Mouse (Mus musculus) E14TG2a.4 (cell line): ENCODE measurements at regions not wholly inside any gene's neighbourhood (a gene's known extent, or its start where the extent isn't known, plus 50 kb on each side); places are given as distances from the start of the nearest gene placed in this dataset.

Experiments used
- H3K27me3 ChIP-seq: 2 replicates; pipeline ENCODE4 v1.6.1; 2014; ENCODE audit warnings: low read length, control low read depth; ENCODE audit not compliant: insufficient read depth
- H3K36me3 ChIP-seq: 2 replicates; pipeline ENCODE4 v1.6.1; 2014; ENCODE audit warnings: low read length, control low read depth; ENCODE audit not compliant: insufficient read depth
- H3K4me1 ChIP-seq: replicated peaks from 2 replicates; pipeline ENCODE4 v1.6.1; 2014; ENCODE audit warnings: low read depth, low read length, control low read depth
- H3K4me3 ChIP-seq: replicated peaks from 2 replicates; pipeline ENCODE4 v1.5.1; 2014; ENCODE audit warnings: mild to moderate bottlenecking, low read length
- H3K9me3 ChIP-seq: 2 replicates; pipeline ENCODE4 v1.6.1; 2014; ENCODE audit warnings: low read length, control low read depth
- CTCF ChIP-seq: conservative IDR thresholded peaks from 2 replicates; pipeline ENCODE4 v1.5.1; 2014; ENCODE audit warnings: low read length
- NANOG ChIP-seq: IDR thresholded peaks from 2 replicates; pipeline ENCODE4 v1.6.1; 2014; ENCODE audit warnings: borderline replicate concordance, low read length, mixed read lengths
- POU5F1 ChIP-seq: IDR thresholded peaks from 2 replicates; pipeline ENCODE4 v1.6.1; 2014; ENCODE audit warnings: low read length, borderline replicate concordance

DNA sequence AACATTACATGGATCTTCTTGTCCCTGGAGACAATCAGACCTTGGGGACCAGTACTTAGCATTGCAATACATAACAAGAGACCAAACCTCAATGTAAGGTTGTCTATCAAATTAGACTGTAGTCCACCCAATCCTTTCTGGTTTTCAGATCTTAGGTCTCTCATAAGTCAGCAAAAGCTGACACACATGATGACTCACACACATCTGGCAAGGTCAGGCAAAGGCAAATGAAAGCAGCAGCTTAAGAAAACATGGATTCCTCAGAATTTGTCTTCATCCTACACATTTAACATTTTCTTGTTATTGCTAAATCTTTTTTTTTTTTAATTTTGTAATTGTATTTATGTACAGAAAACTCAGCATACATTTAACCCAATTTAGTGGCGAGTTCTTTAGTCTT is 52.0 kb downstream of the Gm11983 start:
- TF ChIP-seq POU5F1 (no peak), NANOG (no peak), CTCF (no peak)
- H3K9me3 ChIP-seq, result peaks cover 94% of the 10 kb centered on the region
- peaks cover 24% of the 10 kb centered on the region for H3K36me3 ChIP-seq
- no peaks in the 10 kb centered on the region for H3K27me3 ChIP-seq
- H3K4me1 ChIP-seq, result peaks cover 2% of the 10 kb centered on the region; the same call in 1 of the 2 replicates
- no peak overlapping the region for H3K4me3 ChIP-seq

DNA sequence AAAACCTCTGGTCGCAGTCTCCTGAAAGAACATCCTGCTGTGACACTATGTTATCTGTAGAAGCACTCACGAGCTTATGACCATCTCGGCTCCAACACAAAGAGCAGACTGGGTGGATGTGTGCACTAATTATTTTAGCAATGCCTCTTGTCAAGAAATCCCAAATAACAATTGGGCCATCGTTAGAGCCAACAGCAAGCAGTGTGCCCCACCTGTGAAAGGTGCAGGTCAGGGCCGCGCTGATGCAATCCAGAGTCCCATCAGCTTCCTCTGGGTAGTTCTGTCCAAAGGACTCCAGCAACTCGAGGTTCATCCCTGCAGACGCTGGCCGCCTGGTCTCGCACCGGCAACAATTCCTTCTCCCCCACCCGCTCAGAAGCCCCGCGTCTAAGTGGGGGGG is 54.6 kb downstream of the Gm11983 start:
- H3K4me1 ChIP-seq, result peaks cover 25% of the 10 kb centered on the region
- TF ChIP-seq NANOG, result no peak
- TF ChIP-seq POU5F1, result no peak
- TF ChIP-seq CTCF, result no peak
- peaks cover 15% of the 10 kb centered on the region for H3K36me3 ChIP-seq
- H3K9me3 ChIP-seq, result peaks cover 75% of the 10 kb centered on the region
- H3K4me3 ChIP-seq, result no peak overlapping the region
- no peaks in the 10 kb centered on the region for H3K27me3 ChIP-seq

DNA sequence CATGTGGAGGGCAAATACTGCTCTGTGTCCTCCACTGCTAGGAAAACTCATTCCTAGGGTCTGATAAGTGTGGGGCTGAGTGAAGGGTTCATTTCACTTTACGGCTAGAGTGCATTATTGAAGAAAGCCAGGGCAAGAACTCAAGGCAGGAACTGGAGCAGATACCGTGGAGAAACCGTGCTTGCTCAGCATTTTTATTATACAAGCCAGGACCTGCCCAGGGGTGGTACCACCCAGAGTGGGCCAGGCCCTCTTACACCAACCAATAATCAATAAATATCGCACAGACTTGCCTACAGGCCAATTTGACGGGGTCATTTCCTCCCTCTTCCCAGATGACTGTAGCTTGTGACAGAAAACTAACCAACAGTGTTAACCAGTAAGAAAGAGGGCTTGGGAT is 57.7 kb downstream of the Gm11983 start:
- TF ChIP-seq NANOG (no peak), CTCF (no peak), POU5F1 (no peak)
- Histone ChIP-seq H3K4me1 (peaks cover 35% of the 10 kb centered on the region), H3K27me3 (no peaks in the 10 kb centered on the region), H3K4me3 (peak overlapping the region; percentile 29; the same call in 1 of the 2 replicates), H3K9me3 (peaks cover 68% of the 10 kb centered on the region), H3K36me3 (peaks cover 20% of the 10 kb centered on the region)

DNA sequence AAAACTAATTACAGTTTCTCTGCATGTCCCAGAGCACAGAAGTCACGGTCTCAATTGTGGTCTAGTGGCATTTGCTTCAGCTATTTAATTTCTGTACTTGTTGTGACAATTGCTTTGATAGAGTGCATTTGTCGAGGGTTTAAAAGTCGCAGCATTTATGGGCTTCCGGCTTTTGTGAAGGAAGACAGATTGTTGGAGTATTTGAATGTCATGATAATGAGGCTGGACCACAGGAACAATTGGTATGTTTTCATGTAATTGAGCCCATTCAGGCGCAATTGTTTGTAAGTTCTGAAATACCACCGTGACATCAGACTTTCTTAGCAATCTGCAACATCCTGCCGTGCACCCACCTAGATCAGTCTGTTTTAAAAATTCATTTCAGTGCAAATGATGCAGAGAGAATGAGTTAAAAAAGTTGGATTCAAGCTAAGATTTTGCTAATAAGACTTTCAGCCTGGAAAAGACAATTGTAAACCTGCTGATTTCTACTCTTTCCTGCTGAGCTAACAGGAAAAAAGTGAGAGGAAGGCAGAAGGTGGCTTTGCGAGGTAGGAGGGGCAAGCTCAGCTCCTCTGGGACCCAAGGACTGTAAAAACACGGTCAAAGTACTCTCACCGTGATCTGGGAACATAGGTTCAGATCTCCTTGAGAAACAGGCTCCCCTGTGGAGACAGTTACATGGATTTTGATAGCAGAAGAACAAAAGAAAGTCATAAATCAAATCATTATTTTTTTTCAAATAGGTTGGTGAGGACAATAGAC is 58.7 kb downstream of the Gm11983 start:
- H3K4me1 ChIP-seq, result peaks cover 44% of the 10 kb centered on the region
- H3K9me3 ChIP-seq, result peaks cover 68% of the 10 kb centered on the region
- H3K4me3 ChIP-seq, result peak overlapping the region; percentile 29
- TF ChIP-seq POU5F1, result no peak
- peak; percentile 97 for TF ChIP-seq NANOG
- no peak for TF ChIP-seq CTCF
- peaks cover 20% of the 10 kb centered on the region for H3K36me3 ChIP-seq
- H3K27me3 ChIP-seq, result no peaks in the 10 kb centered on the region

DNA sequence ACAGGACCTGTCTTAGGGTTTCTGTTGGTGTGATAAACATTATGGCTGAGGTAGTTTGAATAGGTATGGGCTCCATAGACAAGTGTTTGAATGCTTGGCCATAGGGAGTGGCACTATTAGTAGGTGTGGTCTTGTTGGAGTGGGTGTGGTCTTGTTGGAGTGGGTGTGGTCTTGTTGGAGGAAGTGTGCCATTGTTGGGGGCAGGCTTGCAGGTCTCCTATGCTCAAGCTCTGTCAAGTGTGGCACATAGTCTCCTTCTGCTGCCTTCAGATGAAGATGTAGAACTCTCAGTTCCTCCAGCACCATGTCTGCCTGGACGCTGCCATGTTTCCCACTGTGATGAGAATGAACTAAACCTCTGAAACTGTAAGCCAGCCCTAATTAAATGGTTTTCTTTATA is 59.9 kb downstream of the Gm11983 start:
- peaks cover 70% of the 10 kb centered on the region for H3K9me3 ChIP-seq
- peaks cover 20% of the 10 kb centered on the region for H3K36me3 ChIP-seq
- no peaks in the 10 kb centered on the region for H3K27me3 ChIP-seq
- TF ChIP-seq CTCF (no peak), NANOG (no peak), POU5F1 (no peak)
- peaks cover 52% of the 10 kb centered on the region for H3K4me1 ChIP-seq
- H3K4me3 ChIP-seq, result peak overlapping the region; percentile 20; the same call in 1 of the 2 replicates

DNA sequence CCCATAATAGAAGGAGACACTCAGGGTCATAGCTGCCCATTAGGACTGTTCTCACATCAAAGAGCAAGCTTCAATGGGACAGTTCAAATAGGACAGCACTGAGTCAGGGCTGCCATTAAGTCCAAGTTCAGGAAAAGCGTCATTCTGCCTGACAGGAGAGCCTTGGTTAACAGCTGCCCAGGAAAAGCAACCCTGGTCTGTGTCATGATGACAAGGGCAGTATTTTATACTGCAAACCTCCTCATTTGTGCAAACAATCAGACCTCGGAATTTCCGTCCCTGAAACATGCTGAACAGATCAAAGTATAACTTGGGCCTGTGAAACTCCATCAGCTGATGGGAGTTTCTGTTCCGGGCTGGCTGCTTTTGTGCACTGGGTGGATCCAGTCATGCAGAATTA is 62.8 kb downstream of the Gm11983 start:
- Histone ChIP-seq H3K9me3 (peaks cover 53% of the 10 kb centered on the region), H3K4me3 (no peak overlapping the region), H3K4me1 (peaks cover 55% of the 10 kb centered on the region), H3K27me3 (no peaks in the 10 kb centered on the region), H3K36me3 (0 out of 2 replicates have a peak, but pooled peaks cover 5% of the 10 kb centered on the region)
- no peak for TF ChIP-seq CTCF
- TF ChIP-seq NANOG, result no peak
- TF ChIP-seq POU5F1, result no peak

DNA sequence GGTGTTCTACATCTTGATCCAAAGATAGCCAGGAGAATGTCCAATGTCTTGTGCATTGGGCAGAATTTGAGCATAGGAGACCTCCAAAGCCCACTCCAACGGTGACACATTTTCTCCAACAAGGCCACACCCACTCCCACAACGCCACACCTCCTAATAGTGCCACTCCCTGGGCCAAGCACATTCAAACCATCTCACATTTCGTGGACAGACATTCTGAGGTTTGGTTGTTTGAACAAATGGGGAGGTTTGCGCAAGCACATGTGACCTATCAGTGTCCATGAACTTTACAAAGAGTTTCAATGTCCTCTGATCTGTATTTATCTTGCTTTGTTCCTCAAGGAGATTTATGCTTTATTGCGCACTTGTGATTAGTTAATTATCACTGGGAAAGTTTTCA is 63.5 kb downstream of the Gm11983 start:
- Histone ChIP-seq H3K36me3 (0 out of 2 replicates have a peak, but pooled peaks cover 5% of the 10 kb centered on the region), H3K4me1 (peaks cover 55% of the 10 kb centered on the region), H3K9me3 (peaks cover 51% of the 10 kb centered on the region), H3K27me3 (no peaks in the 10 kb centered on the region), H3K4me3 (no peak overlapping the region)
- TF ChIP-seq NANOG (0 out of 2 replicates have a peak, but pooled peaks have one; percentile 20), POU5F1 (no peak), CTCF (no peak)

DNA sequence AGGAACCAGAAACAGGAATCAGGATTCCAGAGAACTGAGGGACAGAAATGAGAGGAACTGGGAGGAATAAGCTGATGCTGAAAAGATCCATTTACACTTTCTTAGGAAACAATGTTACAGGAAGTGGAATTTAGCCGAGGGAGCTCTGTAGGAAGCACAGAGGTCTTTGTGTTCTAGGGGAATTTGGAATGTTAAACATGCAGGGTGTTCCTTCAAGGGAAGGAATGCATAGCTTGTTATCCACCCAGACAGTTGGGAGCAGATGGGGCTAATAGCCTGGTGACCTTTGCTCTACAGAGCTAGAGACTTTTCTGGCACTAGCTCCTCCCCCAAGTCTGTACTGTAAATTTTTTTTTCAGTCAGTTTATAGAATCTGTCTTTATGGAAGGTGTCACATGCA is 64.1 kb downstream of the Gm11983 start:
- TF ChIP-seq CTCF (no peak), NANOG (peak; percentile 47; the same call in 1 of the 2 replicates)
- Histone ChIP-seq H3K4me3 (no peak overlapping the region), H3K4me1 (peaks cover 54% of the 10 kb centered on the region), H3K36me3 (0 out of 2 replicates have a peak, but pooled peaks cover 5% of the 10 kb centered on the region), H3K27me3 (peaks cover under 1% of the 10 kb centered on the region; the same call in 1 of the 2 replicates), H3K9me3 (peaks cover 51% of the 10 kb centered on the region)

DNA sequence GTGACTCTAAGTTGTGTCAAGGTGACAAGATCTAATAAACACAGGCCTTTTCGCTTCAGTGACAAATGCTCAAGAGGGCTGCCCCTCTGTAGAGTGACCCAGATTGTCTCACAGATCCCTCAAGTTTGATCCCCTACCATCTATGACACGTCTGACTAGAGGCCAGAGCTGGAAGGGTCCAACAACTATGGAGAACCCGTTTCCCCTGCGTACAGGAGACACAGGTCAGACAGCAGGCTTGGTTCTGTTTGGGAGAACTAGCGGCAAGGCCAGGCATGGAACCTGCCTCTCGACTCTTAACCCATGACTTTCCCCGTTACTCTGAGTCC is 68.1 kb downstream of the Gm11983 start:
- Histone ChIP-seq H3K27me3 (peaks cover 8% of the 10 kb centered on the region; the same call in 1 of the 2 replicates), H3K4me3 (no peak overlapping the region), H3K4me1 (peaks cover 37% of the 10 kb centered on the region), H3K36me3 (no peaks in the 10 kb centered on the region), H3K9me3 (peaks cover 26% of the 10 kb centered on the region)
- TF ChIP-seq CTCF (no peak), POU5F1 (no peak), NANOG (no peak)
